Mouse (Mus musculus) stomach, postnatal 0 days (tissue): ENCODE measurements around the gene Lrg1.

Source experiments
- CTCF ChIP-seq: IDR thresholded peaks from 2 replicates; pipeline ENCODE4 v1.5.1; 2016; ENCODE audit warnings: antibody characterized with exemption, low read depth, mild to moderate bottlenecking, moderate library complexity
- EP300 ChIP-seq: optimal IDR thresholded peaks from 2 replicates; pipeline ENCODE3; 2016; ENCODE audit warnings: antibody characterized with exemption

DNA sequence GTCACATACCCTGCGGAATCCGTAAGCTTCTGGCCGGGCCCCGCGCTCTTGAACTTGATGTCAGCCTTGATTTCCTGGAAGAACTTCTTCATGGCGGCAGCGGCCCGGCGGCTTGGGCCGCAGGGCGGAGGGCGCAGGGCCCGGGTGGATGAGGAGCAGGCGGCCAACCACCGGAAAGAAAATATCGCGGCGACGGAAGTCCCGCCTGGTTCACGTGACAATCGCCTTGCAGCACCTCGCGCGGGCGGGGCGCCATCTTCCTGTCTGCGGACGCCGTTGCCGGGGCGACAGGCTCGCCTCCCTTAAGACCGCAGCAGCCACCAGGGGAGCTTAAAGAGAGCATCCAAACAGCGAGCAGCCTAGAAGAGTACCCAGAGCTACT is 47.0 kb downstream of the Lrg1 start, which contains the start of gene Ubxn6:
- TF ChIP-seq CTCF (peak; percentile 68), EP300 (peak; percentile 73)
